Mouse (Mus musculus) heart, postnatal 14 days (tissue): ENCODE data around the gene Tmem238l. TPM values are rescaled to one million over a fixed set of nuclear protein-coding genes. Genes with fewer than 3 reads are reported as not detected.

Source experiments
- total RNA-seq, 2 experiments: library from RNA; stranded (reverse); gene quantifications; 2 replicates each; pipeline ENCODE4 v1.2.3; 2021

Tmem238l gene
- total RNA-seq, 2 experiments from 2014 or later = not detected

Other genes with a start within 250 kb of the Tmem238l start
- 10 to 100 TPM; 18.1 to 19.2 TPM for gene Pirt, start 44.7 kb upstream of the Tmem238l start, total RNA-seq
- 1 to 10 TPM; 1.3 to 1.4 TPM for gene Tmem220, start 68.5 kb downstream of the Tmem238l start, total RNA-seq
- 10 to 100 TPM; 13.8 to 15.9 TPM for gene Adprm, start 96.0 kb downstream of the Tmem238l start, total RNA-seq
- gene Sco1, start 96.0 kb downstream of the Tmem238l start, total RNA-seq = 10 to 100 TPM; 17.3 to 17.9 TPM
- not detected for gene Myh3, start 121.7 kb downstream of the Tmem238l start, total RNA-seq
- gene Myh2, start 214.4 kb downstream of the Tmem238l start, total RNA-seq = not detected
- not detected for gene Myh1, start 243.4 kb downstream of the Tmem238l start, total RNA-seq